ENCODE assay signal across 25 mouse cellular contexts in the genomic region with DNA sequence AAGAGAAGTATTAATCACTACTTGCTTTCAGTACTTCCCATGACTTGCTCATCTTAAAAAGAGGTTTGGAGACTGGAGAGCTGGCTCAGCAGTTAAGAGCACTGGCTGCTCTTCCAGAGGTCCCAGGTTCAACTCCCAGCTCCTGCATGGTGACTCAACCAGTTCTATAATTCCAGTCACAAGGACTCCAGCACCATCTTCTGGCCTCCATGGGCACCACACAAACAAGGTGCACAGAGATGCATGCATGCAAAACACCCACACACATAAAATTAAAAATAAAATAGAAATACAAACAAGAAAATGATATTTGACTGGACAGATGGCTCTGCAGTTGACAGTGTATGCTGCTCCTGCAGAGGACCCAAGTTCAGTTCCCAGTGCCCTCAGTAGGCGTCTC. TPM values are rescaled to one million over a fixed set of nuclear protein-coding genes. Genes with fewer than 3 reads are reported as not detected.
DNase-seq lines count a peak whose midpoint lies in the region; ATAC-seq and TF ChIP-seq lines count a peak whose summit lies in the region.
"Had no signal": no experiment of that assay in that cellular context is flagged by ENCODE, and none has a peak within 500 bp of the region (broad histone marks: within the 10 kb centered on the region; RNA-seq: fewer than 3 reads in every experiment).

No protein-coding gene starts in this region.

- H3K4me3 ChIP-seq in intestine, postnatal 0 days (ENCODE audit: low read depth, low read length) = no peak overlapping the region
- no peak overlapping the region for H3K4me3 ChIP-seq in intestine, embryonic 16.5 days (ENCODE audit: low read length)
- no peak overlapping the region for H3K4me3 ChIP-seq in lung, embryonic 14.5 days (ENCODE audit: low read depth, low read length)
- H3K4me3 ChIP-seq in MEL (ENCODE audit: control insufficient read depth in 1 of 2, insufficient read depth in 1 of 2, low read depth in 2 of 2, low read length in 2 of 2) = no peak overlapping the region
- no peak overlapping the region for H3K4me3 ChIP-seq in embryonic fibroblast, embryonic 13.5 days (ENCODE audit: insufficient read depth, low read length)
- H3K4me3 ChIP-seq in hindbrain, embryonic 13.5 days = no peak overlapping the region
- H3K4me3 ChIP-seq: heart, embryonic 12.5 days; limb, embryonic 12.5 days; midbrain, embryonic 10.5 days; stomach, embryonic 15.5 days had no signal

- ATAC-seq in intestine, postnatal 0 days = no peak
- no peak for ATAC-seq in intestine, embryonic 16.5 days
- ATAC-seq in lung, embryonic 14.5 days (ENCODE audit: insufficient read depth) = no peak
- no peak for ATAC-seq in hindbrain, embryonic 13.5 days (ENCODE audit: low FRiP score)

- 75% methylated on average over 1 of the region's 1 CpGs for WGBS in intestine, postnatal 0 days
- WGBS in intestine, embryonic 16.5 days = 81% methylated on average over 1 of the region's 1 CpGs
- 81% methylated on average over 1 of the region's 1 CpGs for WGBS in lung, embryonic 14.5 days
- WGBS in hindbrain, embryonic 13.5 days = 100% methylated on average over 1 of the region's 1 CpGs

- no peaks in the 10 kb centered on the region for H3K27me3 ChIP-seq in intestine, postnatal 0 days (replicated peaks; ENCODE audit: control insufficient read depth, insufficient read depth, low read length)
- no peaks in the 10 kb centered on the region for H3K27me3 ChIP-seq in intestine, embryonic 16.5 days (replicated peaks; ENCODE audit: control insufficient read depth, insufficient read depth, low read length)
- H3K27me3 ChIP-seq in lung, embryonic 14.5 days (ENCODE audit: insufficient read depth, low read length) = no peaks in the 10 kb centered on the region
- H3K27me3 ChIP-seq in MEL (ENCODE audit: control insufficient read depth in 1 of 2, insufficient read depth in 2 of 2, low read length in 2 of 2) = peaks cover 0 to 3% of the 10 kb centered on the region in 2 experiments; a peak in 2 of 4 replicates
- H3K27me3 ChIP-seq in hindbrain, embryonic 13.5 days = no peaks in the 10 kb centered on the region
- H3K27me3 ChIP-seq: heart, embryonic 12.5 days; limb, embryonic 12.5 days; stomach, embryonic 15.5 days had no signal

- no peak overlapping the region for H3K4me2 ChIP-seq in intestine, postnatal 0 days (replicated peaks; ENCODE audit: low read depth)
- H3K4me2 ChIP-seq in intestine, embryonic 16.5 days (ENCODE audit: low read depth, low read length) = no peak overlapping the region
- H3K4me2 ChIP-seq in lung, embryonic 14.5 days = no peak overlapping the region
- no peak overlapping the region for H3K4me2 ChIP-seq in hindbrain, embryonic 13.5 days
- H3K4me2 ChIP-seq: heart, embryonic 12.5 days; limb, embryonic 12.5 days; stomach, embryonic 15.5 days had no signal

- no peaks in the 10 kb centered on the region for H3K9me3 ChIP-seq in intestine, postnatal 0 days (ENCODE audit: control insufficient read depth)
- H3K9me3 ChIP-seq in intestine, embryonic 16.5 days (ENCODE audit: control insufficient read depth, low read length) = no peaks in the 10 kb centered on the region
- no peaks in the 10 kb centered on the region for H3K9me3 ChIP-seq in lung, embryonic 14.5 days (ENCODE audit: low read depth, low read length)
- H3K9me3 ChIP-seq in MEL (replicated peaks; ENCODE audit: insufficient read depth, low read length) = no peaks in the 10 kb centered on the region
- no peaks in the 10 kb centered on the region for H3K9me3 ChIP-seq in hindbrain, embryonic 13.5 days
- H3K9me3 ChIP-seq: heart, embryonic 12.5 days; limb, embryonic 12.5 days; midbrain, embryonic 10.5 days; stomach, embryonic 15.5 days had no signal

- peak; percentile 23 for DNase-seq in lung, embryonic 14.5 days
- DNase-seq in lung, postnatal 36 days = no peak
- DNase-seq in MEL (ENCODE audit: low read depth, low spot score) = peak; percentile 52
- DNase-seq in neural tube, embryonic 10.5 days (ENCODE audit: extremely low spot score, low spot score) = no peak
- DNase-seq: adrenal gland, adult 8-10 months; cerebellum, postnatal 14 days; gastrocnemius, postnatal 36 days; kidney, adult 18-20 months; retina, postnatal 1 day; spleen, adult 18-20 months; thymus, postnatal 36 days had no signal

- TF ChIP-seq RAD21 in MEL (IDR thresholded peaks at IDR 0.05; ENCODE audit: low read depth, low read length) = peak; percentile 49

- TF ChIP-seq POLR2A in MEL (IDR thresholded peaks at IDR 0.05; ENCODE audit: control insufficient read depth in 1 of 2, insufficient read depth in 1 of 2, low read depth in 1 of 2, low read length in 2 of 2, poor library complexity in 1 of 2) = no peak
- TF ChIP-seq POLR2A in embryonic fibroblast, embryonic 13.5 days (IDR thresholded peaks at IDR 0.05; ENCODE audit: low read depth, low read length) = no peak

- H3K79me2 ChIP-seq in MEL (ENCODE audit: control insufficient read depth, insufficient read depth, low read length, poor library complexity) = no peaks in the 10 kb centered on the region

- H3K27ac ChIP-seq in intestine, postnatal 0 days (ENCODE audit: low read depth, low read length) = no peak overlapping the region
- H3K27ac ChIP-seq in intestine, embryonic 16.5 days (ENCODE audit: low read length) = no peak overlapping the region
- H3K27ac ChIP-seq in lung, embryonic 14.5 days (ENCODE audit: low read depth) = no peak overlapping the region
- no peak overlapping the region for H3K27ac ChIP-seq in MEL (ENCODE audit: control insufficient read depth, low read depth, low read length)
- no peak overlapping the region for H3K27ac ChIP-seq in embryonic fibroblast, embryonic 13.5 days (ENCODE audit: insufficient read depth, low read length)
- H3K27ac ChIP-seq in hindbrain, embryonic 13.5 days = no peak overlapping the region
- H3K27ac ChIP-seq: limb, embryonic 12.5 days; midbrain, embryonic 10.5 days; stomach, embryonic 15.5 days had no signal

- TF ChIP-seq CTCF in intestine, postnatal 0 days (IDR thresholded peaks at IDR 0.05; ENCODE audit: low read depth) = peak; percentile 50
- TF ChIP-seq CTCF in lung, embryonic 14.5 days (IDR thresholded peaks at IDR 0.05; ENCODE audit: low read depth) = peak; percentile 26
- TF ChIP-seq CTCF in MEL (IDR thresholded peaks at IDR 0.05 in 2 of 3, conservative IDR thresholded peaks at IDR 0.05 in 1 of 3; ENCODE audit: control insufficient read depth in 1 of 3, insufficient read depth in 1 of 3, low read depth in 2 of 3, low read length in 3 of 3, poor library complexity in 1 of 3, severe bottlenecking in 1 of 3) = peak; percentile 25 to 46 (median 37); a peak in 4 of 6 replicates
- peak; percentile 5; the same call in 1 of the 2 replicates for TF ChIP-seq CTCF in embryonic fibroblast, embryonic 13.5 days (IDR thresholded peaks at IDR 0.05; ENCODE audit: borderline replicate concordance, insufficient read depth, low read length)

- no peak overlapping the region for H3K9ac ChIP-seq in intestine, postnatal 0 days (ENCODE audit: low read depth, low read length)
- no peak overlapping the region for H3K9ac ChIP-seq in intestine, embryonic 16.5 days (ENCODE audit: low read depth, low read length)
- no peak overlapping the region for H3K9ac ChIP-seq in lung, embryonic 14.5 days
- H3K9ac ChIP-seq in MEL (ENCODE audit: control insufficient read depth, low read depth, low read length, poor library complexity, severe bottlenecking) = no peak overlapping the region
- no peak overlapping the region for H3K9ac ChIP-seq in hindbrain, embryonic 13.5 days
- H3K9ac ChIP-seq: heart, embryonic 12.5 days; limb, embryonic 12.5 days; stomach, embryonic 15.5 days had no signal

- no peak for TF ChIP-seq EP300 in MEL (IDR thresholded peaks at IDR 0.05; ENCODE audit: low read depth in 1 of 2, low read length in 2 of 2)

- H3K36me3 ChIP-seq in intestine, postnatal 0 days (ENCODE audit: control insufficient read depth, insufficient read depth) = no peaks in the 10 kb centered on the region
- H3K36me3 ChIP-seq in intestine, embryonic 16.5 days (ENCODE audit: control insufficient read depth, insufficient read depth, low read length) = no peaks in the 10 kb centered on the region
- H3K36me3 ChIP-seq in lung, embryonic 14.5 days (ENCODE audit: insufficient read depth) = 0 out of 2 replicates have a peak, but pooled peaks cover 12% of the 10 kb centered on the region
- peaks cover 0 to 3% of the 10 kb centered on the region in 2 experiments; a peak in 1 of 4 replicates for H3K36me3 ChIP-seq in MEL (ENCODE audit: control insufficient read depth in 1 of 2, insufficient read depth in 2 of 2, low read length in 2 of 2)
- H3K36me3 ChIP-seq in hindbrain, embryonic 13.5 days = peaks cover 30% of the 10 kb centered on the region
- H3K36me3 ChIP-seq: stomach, embryonic 15.5 days had no signal

- no peaks in the 10 kb centered on the region for H3K4me1 ChIP-seq in intestine, postnatal 0 days (replicated peaks; ENCODE audit: control insufficient read depth, insufficient read depth, low read length)
- H3K4me1 ChIP-seq in intestine, embryonic 16.5 days (ENCODE audit: control insufficient read depth, insufficient read depth, low read length) = no peaks in the 10 kb centered on the region
- no peaks in the 10 kb centered on the region for H3K4me1 ChIP-seq in lung, embryonic 14.5 days (ENCODE audit: insufficient read depth)
- peaks cover 0 to 7% of the 10 kb centered on the region in 2 experiments; a peak in 1 of 4 replicates for H3K4me1 ChIP-seq in MEL (ENCODE audit: control insufficient read depth in 1 of 2, insufficient read depth in 2 of 2, low read length in 2 of 2)
- peaks cover 17% of the 10 kb centered on the region for H3K4me1 ChIP-seq in embryonic fibroblast, embryonic 13.5 days (ENCODE audit: control insufficient read depth, insufficient read depth, low read length)
- peaks cover 18% of the 10 kb centered on the region for H3K4me1 ChIP-seq in hindbrain, embryonic 13.5 days (replicated peaks)

RNA-seq across cellular contexts. Expression of a gene that starts 28.0 kb away (rescaled TPM):
- not detected in 2 replicates for polyA plus RNA-seq in intestine, postnatal 0 days (2015; fragmentation: Nextera tagmentation; extraction: Ambion mirVana)
- not detected in 2 replicates for polyA plus RNA-seq in intestine, embryonic 16.5 days (2015; fragmentation: Nextera tagmentation; extraction: Ambion mirVana)
- polyA plus RNA-seq in lung, embryonic 14.5 days (2014; fragmentation: Nextera tagmentation; extraction: Ambion mirVana) = 0.09 TPM in 1 of 2 replicates, not detected in the other
- total RNA-seq in MEL (2012; rRNA removed) = not detected in 2 replicates
- polyA plus RNA-seq in MEL (2012; ENCODE audit: insufficient read depth in 1 of 2, insufficient read length in 2 of 2, low read depth in 1 of 2, low replicate concordance in 2 of 2, missing spikeins in 1 of 2) = not detected
- polyA plus RNA-seq in embryonic fibroblast, embryonic 13.5 days (2011; ENCODE audit: insufficient read length, low read depth, missing spikeins) = not detected in 2 replicates
- 0.12 TPM in 1 of 2 replicates, not detected in the other for polyA plus RNA-seq in hindbrain, embryonic 13.5 days (2015; fragmentation: Nextera tagmentation; extraction: Ambion mirVana)
- total RNA-seq: adrenal gland, adult 8-10 months; gastrocnemius, postnatal 36 days; left cerebral cortex, adult 18-20 months; neutrophil, adult 5-6 weeks had no signal
- polyA plus RNA-seq: embryonic facial prominence, embryonic 11.5 days; frontal cortex, adult 2 months; heart, embryonic 12.5 days; hindbrain, embryonic 11.5 days; lung, embryonic 16.5 days; stomach, embryonic 15.5 days had no signal

RNA-seq across cellular contexts. Expression of a gene that starts 40.6 kb away (rescaled TPM):
- polyA plus RNA-seq in intestine, postnatal 0 days (2015; fragmentation: Nextera tagmentation; extraction: Ambion mirVana) = 18.4 and 19.2 TPM in 2 replicates
- polyA plus RNA-seq in intestine, embryonic 16.5 days (2015; fragmentation: Nextera tagmentation; extraction: Ambion mirVana) = 30.9 and 37.3 TPM in 2 replicates
- polyA plus RNA-seq in lung, embryonic 14.5 days (2014; fragmentation: Nextera tagmentation; extraction: Ambion mirVana) = 54.3 and 62.3 TPM in 2 replicates
- 29.8 and 31.1 TPM in 2 replicates for total RNA-seq in MEL (2012; rRNA removed)
- polyA plus RNA-seq in MEL (2012; ENCODE audit: insufficient read depth in 1 of 2, insufficient read length in 2 of 2, low read depth in 1 of 2, low replicate concordance in 2 of 2, missing spikeins in 1 of 2) = 10 to 100 TPM; 18.2 to 93.5 TPM
- polyA plus RNA-seq in embryonic fibroblast, embryonic 13.5 days (2011; ENCODE audit: insufficient read length, low read depth, missing spikeins) = 23.9 and 26.6 TPM in 2 replicates
- polyA plus RNA-seq in hindbrain, embryonic 13.5 days (2015; fragmentation: Nextera tagmentation; extraction: Ambion mirVana) = 53.4 and 53.5 TPM in 2 replicates

Comparison
In these comparisons a context has a peak if more than half of its experiments do, and no peak if none do; other contexts are left out.
1. DNase-seq: peak in lung, embryonic 14.5 days (single experiment) and MEL (single experiment); none in lung, postnatal 36 days (single experiment) and neural tube, embryonic 10.5 days (single experiment).
2. Peak in every context shown above with its lines, with median percentiles within 50 percentile points of each other: CTCF ChIP-seq.